8 mouse cellular contexts compared by ENCODE assay signal in the genomic region with DNA sequence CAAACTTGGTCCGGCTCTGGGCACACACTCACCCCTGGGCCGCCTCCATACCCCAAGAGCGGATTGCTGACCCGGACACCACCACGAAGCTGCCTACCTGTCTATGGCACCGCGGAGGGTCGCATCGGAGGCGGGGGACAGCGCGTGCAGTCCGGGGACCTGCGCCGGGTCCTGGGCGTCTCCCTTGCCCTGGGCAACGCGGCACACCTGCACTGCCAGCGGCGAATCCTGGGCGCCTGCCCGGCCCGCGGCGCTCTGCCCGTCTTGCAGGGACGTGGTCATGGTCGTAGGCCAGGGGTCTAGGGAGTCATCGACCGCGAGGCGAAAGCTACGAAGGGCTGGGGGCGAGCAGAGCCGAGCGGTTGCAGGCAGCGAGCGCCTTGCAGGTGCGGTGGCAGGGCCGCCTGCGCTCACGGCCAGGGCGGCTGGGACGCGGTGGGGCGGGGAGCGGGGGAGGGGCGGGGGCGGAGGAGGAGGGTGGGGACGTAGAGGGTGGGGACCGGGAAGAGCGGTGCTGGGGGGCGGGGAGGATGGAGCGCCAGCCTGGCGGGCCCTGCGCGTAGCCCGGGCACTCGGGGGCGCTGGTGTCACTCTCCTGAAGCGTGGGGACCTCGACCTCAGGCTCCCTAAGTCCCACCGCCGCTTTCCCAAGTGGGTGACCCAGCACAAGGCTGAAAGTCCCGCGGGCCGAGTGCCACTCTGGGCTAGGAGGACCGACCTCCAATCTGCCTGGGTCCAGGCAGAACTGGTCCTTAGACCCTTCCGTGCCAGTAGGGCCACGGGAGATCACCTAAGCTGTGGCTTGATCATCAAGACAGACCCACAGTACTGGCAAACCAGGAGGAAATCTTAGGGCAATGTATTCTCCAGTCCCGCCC. TPM values are rescaled to one million over a fixed set of nuclear protein-coding genes. Genes with fewer than 3 reads are reported as not detected.
DNase-seq lines count a peak whose midpoint lies in the region; ATAC-seq lines count a peak whose summit lies in the region.

No protein-coding gene starts in this region.

- peak overlapping the region; percentile 67 for H3K9ac ChIP-seq in hindbrain, embryonic 11.5 days (ENCODE audit: low read depth, low read length)

- H3K4me1 ChIP-seq in hindbrain, embryonic 11.5 days (replicated peaks; ENCODE audit: control insufficient read depth, insufficient read depth, low read length) = no peaks in the 10 kb centered on the region

- peak overlapping the region; percentile 99 for H3K4me2 ChIP-seq in hindbrain, embryonic 11.5 days (replicated peaks; ENCODE audit: low read depth, low read length)

- no peak overlapping the region for H3K27ac ChIP-seq in hindbrain, embryonic 11.5 days (ENCODE audit: low read depth, low read length)

- no peaks in the 10 kb centered on the region for H3K36me3 ChIP-seq in hindbrain, embryonic 11.5 days (ENCODE audit: control insufficient read depth, insufficient read depth, low read length)

- H3K4me3 ChIP-seq in hindbrain, embryonic 11.5 days (ENCODE audit: low read depth, low read length) = peak overlapping the region; percentile 72

- H3K9me3 ChIP-seq in hindbrain, embryonic 11.5 days (ENCODE audit: control insufficient read depth, low read length) = no peaks in the 10 kb centered on the region

- peaks cover 4% of the 10 kb centered on the region; the same call in 1 of the 2 replicates for H3K27me3 ChIP-seq in hindbrain, embryonic 11.5 days (ENCODE audit: control insufficient read depth, insufficient read depth, low read length)

- peak; percentile 20 for DNase-seq in WW6 (ENCODE audit: low read depth, low spot score)
- peak; percentile 79 to 87 for DNase-seq in cerebellum, postnatal 10 days
- peak; percentile 25 to 42 for DNase-seq in frontal cortex, postnatal 14 days (ENCODE audit: low spot score in 2 of 2)
- DNase-seq in hindbrain, embryonic 11.5 days (ENCODE audit: low spot score) = peak; percentile 68
- DNase-seq in layer of hippocampus, postnatal 25 days (ENCODE audit: extremely low spot score in 1 of 2, low spot score in 1 of 2) = peak; percentile 43 to 63
- peak; percentile 89 for DNase-seq in lung, postnatal 25 days (ENCODE audit: low spot score)
- peak; percentile 52 to 54 for DNase-seq in right cerebral cortex, adult 2 months (ENCODE audit: low spot score in 2 of 2)
- DNase-seq in urinary bladder, postnatal 25 days (ENCODE audit: low spot score) = peak; percentile 32

- ATAC-seq in hindbrain, embryonic 11.5 days (ENCODE audit: low FRiP score) = peak; percentile 92

- 2% methylated on average over 32 of the region's 71 CpGs for WGBS in hindbrain, embryonic 11.5 days

RNA-seq across cellular contexts. Expression of a gene that starts 2.2 kb away (rescaled TPM):
- 8.7 and 9.0 TPM in 2 replicates for polyA plus RNA-seq in hindbrain, embryonic 11.5 days (2014; fragmentation: Nextera tagmentation; extraction: Ambion mirVana)
- 10 to 100 TPM; 41.6 to 48.3 TPM for total RNA-seq in layer of hippocampus, postnatal 25 days (2021)

Comparison
In these comparisons a context has a peak if more than half of its experiments do, and no peak if none do; other contexts are left out.
1. DNase-seq: peak in every context shown above with its lines; median percentile 89 in lung, postnatal 25 days; 83 in cerebellum, postnatal 10 days; 68 in hindbrain, embryonic 11.5 days; 53 in layer of hippocampus, postnatal 25 days; 53 in right cerebral cortex, adult 2 months; 34 in frontal cortex, postnatal 14 days; 32 in urinary bladder, postnatal 25 days; 20 in WW6.